Mouse (Mus musculus) cerebellum, adult 18-20 months (tissue): ENCODE measurements at regions not wholly inside any gene's neighbourhood (a gene's known extent, or its start where the extent isn't known, plus 50 kb on each side); places are given as distances from the start of the nearest gene placed in this dataset.
A peak's percentile ranks its signal among the peaks of the same experiment; 100 is the strongest.

ENCODE experiments used
- DNase-seq, 2 experiments: peaks; one replicate each; pipeline ENCODE4 v3.0.0; 2021

DNA sequence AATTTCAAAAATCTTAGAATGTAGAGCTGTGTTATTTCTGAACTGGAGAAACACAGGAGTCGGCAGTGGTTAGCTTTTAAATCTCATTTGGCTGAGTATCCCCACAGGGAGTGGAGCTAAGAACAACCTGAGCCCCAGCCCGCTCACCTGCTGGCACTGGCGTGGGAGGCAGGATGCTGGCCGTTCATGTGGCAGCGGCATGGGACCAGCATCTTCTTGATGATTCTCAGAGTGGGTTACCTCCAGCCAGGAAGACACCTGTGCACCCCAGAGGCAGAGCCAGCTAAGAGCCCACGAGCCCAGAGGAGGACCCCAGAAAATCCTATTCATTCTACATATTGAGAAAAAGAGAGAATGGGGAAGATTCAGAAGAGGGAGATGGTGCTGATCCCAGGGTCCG lies 181.7 kb downstream of the Vrk1 start:
- peak; percentile 71 to 77 for DNase-seq

DNA sequence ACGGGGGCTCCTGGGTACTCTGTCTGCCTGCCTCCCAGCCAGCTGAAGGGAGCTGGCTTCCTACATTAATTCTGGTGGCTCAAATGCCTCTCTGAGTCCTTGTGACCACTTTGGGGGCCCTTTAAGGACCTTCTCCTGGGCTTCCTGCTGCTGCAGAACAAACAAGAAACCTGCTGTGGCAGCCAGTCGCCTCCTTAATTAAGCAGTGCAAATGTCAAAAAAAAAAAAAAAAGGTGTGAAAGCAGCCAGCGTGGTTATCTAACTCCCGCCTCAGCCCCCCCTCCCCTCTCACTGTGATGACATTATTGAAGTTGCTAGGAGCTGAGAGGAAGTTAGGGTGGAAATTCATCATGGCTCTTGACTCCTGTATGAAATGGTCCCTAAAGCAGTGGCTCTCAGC lies 189.3 kb downstream of the Vrk1 start:
- no peak for DNase-seq

DNA sequence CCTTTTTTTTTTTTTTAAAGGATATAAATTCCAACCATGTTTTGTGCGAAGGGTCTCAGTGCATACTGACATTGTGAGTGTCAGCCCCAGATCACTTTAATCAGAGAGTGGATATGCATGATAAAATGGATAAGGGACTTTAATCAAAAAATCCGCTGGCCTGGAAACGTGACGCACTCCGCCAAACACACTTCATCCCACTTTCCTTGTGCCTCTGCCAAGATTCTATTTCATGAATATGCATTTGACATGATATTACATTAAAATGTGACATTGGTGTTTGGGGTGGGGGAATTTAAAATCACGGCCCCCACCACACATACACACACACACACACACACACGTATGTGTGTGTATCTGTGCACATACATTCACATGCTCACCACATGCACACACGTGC lies 193.5 kb downstream of the Vrk1 start:
- DNase-seq: no peak

DNA sequence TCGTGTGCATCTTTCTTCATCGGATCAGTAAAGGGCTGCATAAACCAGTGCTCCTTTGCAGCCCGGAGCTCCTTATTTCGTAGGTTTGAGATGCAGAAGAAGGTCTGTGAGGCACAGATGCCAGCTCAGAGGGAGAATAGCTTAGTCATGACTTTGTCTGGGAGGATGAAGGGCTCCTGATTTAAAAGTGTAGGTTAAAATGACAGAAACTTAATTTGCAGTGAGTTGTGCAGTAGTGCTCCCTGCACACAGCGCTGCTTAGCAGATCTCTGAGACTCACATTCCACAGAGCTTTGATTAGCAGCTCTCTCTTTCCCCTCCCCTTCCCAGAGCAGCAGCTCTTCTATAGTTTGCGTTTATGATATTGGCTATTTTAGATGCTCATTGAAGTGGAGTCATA lies 200.9 kb downstream of the Vrk1 start:
- no peak for DNase-seq

- no peak for DNase-seq
Measured at GRCm38 (mm10) chr12:106211488-106211887, 201.5 kb downstream of the Vrk1 start.

- no peak for DNase-seq
Measured at GRCm38 (mm10) chr12:106212397-106212796, 202.4 kb downstream of the Vrk1 start.

DNA sequence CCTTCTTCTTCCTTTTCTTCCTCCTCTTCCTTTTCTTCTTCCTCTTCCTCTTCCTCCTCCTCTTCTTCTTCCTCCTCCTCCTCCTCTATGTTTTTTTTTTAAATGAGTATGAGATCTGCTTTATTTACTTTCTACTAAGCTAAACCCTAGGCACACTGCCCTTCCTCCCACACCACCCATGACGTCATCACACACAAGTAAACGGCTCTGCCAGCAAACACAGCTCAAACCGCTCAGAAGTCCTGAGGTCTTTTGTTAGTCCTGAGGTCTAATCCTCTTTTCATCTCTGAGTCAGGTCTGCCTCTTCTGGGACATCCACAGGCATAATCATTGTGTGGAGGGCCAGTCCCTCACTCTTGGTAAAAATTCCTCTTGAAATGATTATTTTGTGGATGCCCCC lies 210.0 kb downstream of the Vrk1 start:
- no peak for DNase-seq

GRCm38 (mm10) chr12:106226276-106226675 lies 216.2 kb downstream of the Vrk1 start:
- no peak for DNase-seq

DNA sequence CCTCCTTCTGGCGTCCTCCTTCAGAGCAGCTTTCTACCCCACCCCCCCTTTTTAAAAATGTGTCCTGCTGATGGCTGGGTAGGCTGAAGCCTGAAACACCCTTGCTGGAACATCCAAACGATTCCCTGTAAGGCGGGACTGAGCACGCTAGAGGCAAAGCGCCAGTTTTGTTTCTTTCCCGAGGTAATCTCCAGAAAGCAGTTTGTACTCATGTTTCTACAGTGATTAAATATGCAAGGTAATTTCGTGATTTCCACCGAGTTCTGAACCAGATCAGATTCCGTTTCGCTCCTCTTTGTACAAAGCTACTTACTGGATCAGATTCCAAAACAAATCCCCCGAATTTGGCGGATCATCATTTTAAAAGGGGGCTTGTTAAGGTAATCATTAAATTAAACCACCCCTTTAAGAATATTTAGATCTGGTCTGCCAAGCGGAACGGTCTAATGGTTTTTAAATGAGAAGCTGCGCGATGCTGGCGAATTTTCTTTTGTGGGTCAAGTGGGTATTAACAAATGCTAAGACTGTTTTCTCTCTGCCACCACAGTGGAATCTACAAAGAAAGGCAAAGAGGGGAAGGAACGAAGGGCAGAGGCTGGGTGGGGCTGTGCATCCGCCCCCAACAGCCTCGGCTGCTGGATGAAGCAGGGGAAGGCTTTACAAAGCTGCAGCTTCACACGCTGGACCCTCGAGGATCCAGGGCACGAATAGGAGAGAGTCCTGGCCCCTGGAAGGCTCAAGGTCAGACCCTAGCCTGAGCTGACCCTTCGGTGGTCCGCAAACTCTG lies 216.9 kb downstream of the Vrk1 start:
- DNase-seq: no peak

DNA sequence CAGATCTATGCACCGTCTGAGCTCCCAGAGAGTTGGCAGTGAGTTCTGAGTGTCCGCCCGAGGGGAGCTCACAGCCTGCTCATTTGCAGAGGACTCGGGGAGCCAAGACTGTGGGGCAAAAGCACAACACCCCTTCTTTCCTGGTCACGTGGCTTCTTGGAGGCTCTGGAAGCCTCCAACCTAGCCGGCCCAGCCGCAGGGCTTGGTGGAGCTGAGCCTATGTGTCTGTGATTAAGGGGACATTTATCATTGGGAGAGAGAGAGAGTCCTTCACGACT lies 217.5 kb downstream of the Vrk1 start:
- no peak for DNase-seq

- DNase-seq: no peak
Measured at GRCm38 (mm10) chr12:106245178-106245840, 235.3 kb downstream of the Vrk1 start.

GRCm38 (mm10) chr12:106273591-106273990 lies 263.6 kb downstream of the Vrk1 start:
- no peak for DNase-seq

- no peak for DNase-seq
Measured at GRCm38 (mm10) chr12:106277886-106278285, 267.9 kb downstream of the Vrk1 start.

- no peak for DNase-seq
Measured at GRCm38 (mm10) chr12:106282491-106283106, 272.6 kb downstream of the Vrk1 start.

GRCm38 (mm10) chr12:106284814-106285213 lies 274.8 kb downstream of the Vrk1 start:
- DNase-seq: no peak

GRCm38 (mm10) chr12:106288791-106289515 lies 278.9 kb downstream of the Vrk1 start:
- no peak for DNase-seq

GRCm38 (mm10) chr12:106291476-106292046 lies 281.5 kb downstream of the Vrk1 start:
- DNase-seq: no peak

DNA sequence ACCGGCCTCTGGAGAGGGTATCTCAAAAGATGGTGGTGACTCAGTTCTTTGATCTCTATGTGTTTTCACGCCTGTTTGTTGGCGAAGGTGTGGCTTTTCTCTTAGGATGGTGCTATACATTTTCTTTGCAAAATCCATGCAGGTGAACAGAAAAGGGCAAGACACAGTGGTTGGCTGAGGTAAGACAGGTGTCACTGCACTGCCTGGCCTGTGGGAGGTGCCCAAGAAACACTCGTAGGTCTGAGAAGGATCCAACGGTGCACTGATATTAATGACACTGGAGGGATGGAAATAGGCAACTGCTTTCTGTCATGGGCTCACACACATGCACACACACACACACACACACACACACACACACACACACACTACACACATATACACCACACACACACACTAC lies 283.1 kb downstream of the Vrk1 start:
- no peak for DNase-seq

DNA sequence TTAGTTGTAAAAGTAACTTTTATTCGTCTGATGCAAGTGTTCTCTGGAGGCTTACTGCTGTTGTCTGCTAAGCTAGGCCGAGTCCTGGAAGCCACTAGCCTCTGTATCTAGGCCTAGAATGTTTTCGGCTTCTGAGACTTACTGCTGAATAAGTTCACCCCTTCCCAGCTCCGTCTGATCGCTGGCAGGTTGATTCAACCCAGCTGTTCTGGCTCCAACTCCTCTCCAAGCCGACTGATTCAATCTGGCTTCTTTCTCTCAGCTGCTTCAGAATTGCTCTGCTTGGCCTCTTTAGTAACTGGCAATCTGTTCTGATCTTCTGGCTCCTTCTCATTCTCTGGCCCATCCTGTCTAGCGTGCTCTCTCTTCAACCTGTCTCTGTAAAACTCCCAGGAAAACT lies 285.6 kb downstream of the Vrk1 start:
- no peak for DNase-seq

DNA sequence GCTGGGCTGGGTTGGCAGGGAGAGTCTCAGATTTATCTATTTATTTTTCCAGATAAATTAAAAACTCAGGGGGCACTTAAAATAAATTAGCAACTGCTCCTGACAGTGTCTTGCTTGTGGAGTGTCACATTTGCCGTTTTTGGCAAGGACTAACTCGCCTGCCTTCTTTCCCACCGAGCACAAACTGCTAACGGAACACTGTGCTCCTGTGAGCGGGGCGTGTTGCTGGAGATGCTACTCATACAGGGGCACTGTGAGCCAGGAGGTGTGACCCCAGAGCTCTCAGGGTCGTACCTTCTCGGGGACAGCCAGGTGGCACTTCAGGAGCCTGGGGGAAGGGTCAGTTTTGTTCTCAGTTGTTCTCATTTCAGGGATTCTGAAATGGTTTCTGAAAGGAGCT lies 292.6 kb downstream of the Vrk1 start:
- DNase-seq: no peak

GRCm38 (mm10) chr12:106308291-106308955 lies 298.4 kb downstream of the Vrk1 start:
- DNase-seq: no peak

DNA sequence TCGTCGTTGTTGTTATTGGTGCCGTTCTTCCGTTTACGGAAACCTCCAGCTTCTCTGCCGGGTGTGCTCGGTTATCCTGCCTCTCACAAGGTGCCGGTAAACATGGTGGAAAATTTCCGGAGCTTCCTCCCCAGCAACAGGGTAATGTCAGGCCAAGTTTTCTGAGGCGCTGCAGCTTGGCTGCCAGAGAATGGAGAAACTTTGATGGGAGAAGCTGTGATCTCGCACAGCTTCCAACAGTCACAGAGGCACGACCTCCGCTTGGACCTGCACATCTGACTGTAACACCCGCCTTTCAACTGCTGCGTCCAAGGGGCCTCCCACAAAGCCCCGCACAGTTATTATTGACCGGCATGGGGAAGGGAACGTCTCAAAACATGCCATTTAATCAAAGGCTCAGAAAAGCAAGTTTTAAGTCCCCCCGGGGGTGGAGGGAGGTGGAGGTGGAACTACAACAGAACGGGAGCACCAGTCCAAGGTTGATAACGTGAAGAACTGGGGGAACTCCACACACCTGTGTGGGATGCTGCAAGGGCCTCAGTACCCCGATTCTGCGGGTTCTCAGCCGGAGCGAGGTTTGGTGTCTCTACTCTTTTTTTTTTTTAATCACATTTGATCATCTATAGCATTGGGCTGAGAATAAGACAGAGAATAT lies 299.1 kb downstream of the Vrk1 start:
- DNase-seq: no peak
